Mouse (Mus musculus) left cerebral cortex, adult 18-20 months (tissue): ENCODE results near the gene Cul4a. TPM values are rescaled to one million over a fixed set of nuclear protein-coding genes. Genes with fewer than 3 reads are reported as not detected.

Source experiments
- DNase-seq, 2 experiments: peaks; one replicate each; pipeline ENCODE4 v3.0.0; 2021 to 2022; ENCODE audit warnings: low spot score in 2 of 2, mixed read lengths in 1 of 2
- total RNA-seq, 2 experiments: library from RNA; stranded (reverse); gene quantifications; 2 replicates each; pipeline ENCODE4 v1.2.3; 2021

Gene Cul4a
- total RNA-seq, 2 experiments from 2014 or later: 50.3 to 50.9 TPM

DNA sequence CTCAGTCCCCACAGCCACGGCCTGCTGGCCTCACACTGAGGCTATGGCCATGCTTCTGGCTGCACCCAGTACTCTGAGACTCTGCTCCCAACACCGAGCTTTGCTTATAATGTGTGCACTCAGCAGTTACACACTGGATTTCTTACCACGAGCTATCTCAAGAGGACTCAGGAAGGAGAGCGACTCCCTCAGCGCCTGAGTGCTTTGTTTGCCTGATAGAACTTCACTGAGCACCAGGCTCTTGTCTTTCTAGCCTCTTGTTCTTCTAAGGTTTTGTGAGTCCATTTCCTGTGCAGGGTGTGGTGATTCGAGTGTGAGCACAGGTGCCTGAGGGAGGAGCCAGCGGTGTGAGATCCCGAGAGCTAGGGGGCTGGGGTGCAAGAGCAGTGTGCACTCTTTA, 19.5 kb downstream of the Cul4a start:
- DNase-seq: no peak

DNA sequence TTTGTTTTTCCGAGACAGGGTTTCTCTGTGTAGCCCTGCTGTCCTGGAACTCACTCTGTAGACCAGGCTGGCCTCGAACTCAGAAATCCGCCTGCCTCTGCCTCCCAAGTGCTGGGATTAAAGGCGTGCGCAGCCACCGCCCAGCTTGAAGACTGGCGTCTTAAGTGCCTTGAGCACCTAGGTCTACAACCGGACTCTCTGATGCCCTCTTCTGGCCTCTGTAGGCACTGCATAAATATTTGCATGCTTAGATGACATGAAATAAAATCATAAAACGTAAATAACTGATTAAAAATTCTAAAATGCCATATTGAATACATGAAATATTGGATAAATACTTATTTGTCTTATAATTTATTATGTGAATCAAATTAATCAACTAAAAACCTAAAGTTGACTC, 26.8 kb downstream of the Cul4a start:
- peak; percentile 59 to 74 for DNase-seq

DNA sequence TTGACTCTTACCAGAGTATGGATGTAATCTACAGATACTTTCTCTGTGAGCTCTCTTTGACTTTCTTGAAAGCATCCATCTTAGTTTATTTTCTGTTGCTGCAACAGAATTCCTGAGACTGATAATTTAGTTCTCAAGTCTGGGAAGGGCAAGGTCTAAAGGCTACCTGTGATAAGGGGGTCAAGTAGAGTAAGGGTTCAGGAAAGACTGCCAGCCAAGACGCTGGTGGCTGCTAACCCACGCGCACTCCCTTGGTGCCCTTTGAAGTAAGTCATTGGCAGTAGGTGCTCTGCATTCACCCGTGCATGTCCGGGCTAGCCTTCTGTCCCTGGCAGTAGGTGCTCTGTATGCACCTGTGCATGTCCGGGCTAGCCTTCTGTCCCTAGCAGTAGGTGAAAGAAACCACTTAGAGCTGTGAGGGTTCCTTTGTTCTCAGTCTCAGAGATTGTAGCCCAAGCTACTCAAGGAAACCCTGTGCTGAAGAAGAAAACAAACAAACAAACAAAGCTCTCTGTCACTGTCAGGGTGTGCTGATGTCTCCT, 34.3 kb downstream of the Cul4a start:
- DNase-seq: no peak

GRCm38 (mm10) chr8:13141681-13142080, 36.3 kb downstream of the Cul4a start:
- DNase-seq: no peak

DNA sequence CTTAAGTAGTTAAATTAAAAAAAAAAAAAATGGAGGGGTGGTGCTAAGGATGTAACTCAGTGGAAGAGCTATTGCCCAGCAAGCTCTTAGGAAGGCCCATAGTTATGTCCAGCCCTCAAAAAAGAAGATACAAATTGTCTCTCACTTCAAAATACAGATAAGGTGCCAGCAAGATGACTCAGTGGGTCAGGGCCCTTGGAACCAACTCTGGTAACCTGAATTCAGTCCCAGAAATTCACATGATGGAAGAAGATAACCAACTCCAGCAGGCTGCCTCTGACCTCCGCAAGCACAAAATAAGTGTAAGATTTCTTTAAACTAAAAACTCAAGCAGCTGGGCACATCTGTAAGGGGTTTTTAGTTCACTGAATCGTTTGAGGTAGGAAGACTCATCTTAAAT, 43.1 kb downstream of the Cul4a start:
- DNase-seq: no peak

DNA sequence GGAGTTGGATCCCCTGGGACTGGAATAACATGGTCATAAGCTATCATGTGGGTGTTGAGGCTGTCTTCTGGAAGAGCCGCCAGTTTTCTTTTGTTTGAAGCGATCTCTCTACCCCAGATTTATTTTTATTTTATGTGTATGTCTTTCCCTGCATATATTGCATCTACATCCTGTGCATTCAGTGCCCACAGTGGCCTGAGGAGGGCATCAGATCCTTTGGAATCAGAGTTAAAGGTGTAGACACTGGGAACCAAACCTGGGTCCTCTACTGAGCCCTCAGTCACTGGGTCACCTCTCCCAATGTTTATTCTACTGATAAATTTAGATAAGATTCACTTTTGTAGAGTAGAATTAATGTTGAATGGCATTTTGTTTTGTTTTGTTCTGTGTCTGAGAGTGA, 43.9 kb downstream of the Cul4a start:
- no peak for DNase-seq

- DNase-seq: no peak
These were observed 44.4 kb downstream of the Cul4a start for GRCm38 (mm10) chr8:13149866-13150265.

- DNase-seq: no peak
These were observed 45.5 kb downstream of the Cul4a start for GRCm38 (mm10) chr8:13150929-13151328.

DNA sequence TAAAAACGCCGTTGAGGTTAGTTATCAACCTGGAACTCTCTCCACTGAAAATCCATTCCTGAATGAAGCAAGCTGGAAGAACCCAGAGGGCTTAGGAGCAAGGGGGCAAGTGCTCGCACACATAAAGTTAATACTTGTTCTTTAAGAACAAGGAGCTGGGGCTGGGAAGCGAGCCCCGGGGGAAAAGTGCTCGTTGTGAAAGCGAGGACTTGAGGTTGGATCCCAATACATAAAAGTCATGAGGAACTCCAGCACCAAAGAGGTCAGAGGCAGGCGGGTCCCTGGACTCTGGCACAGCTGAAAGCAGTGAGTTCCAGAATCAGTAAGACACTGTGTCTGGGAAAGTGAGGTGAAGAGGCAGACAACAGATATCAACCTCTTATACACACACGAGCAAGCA, 48.7 kb downstream of the Cul4a start:
- no peak for DNase-seq

GRCm38 (mm10) chr8:13155358-13155757, 49.9 kb downstream of the Cul4a start:
- no peak for DNase-seq

GRCm38 (mm10) chr8:13156327-13157097, 51.1 kb downstream of the Cul4a start:
- DNase-seq: peak; percentile 12 to 43

- DNase-seq: peak; percentile 99
These were observed 53.4 kb downstream of the Cul4a start, which contains the start of gene Lamp1 for GRCm38 (mm10) chr8:13158718-13159376. Lamp1 (plus strand) TSS chr8:13159161.

GRCm38 (mm10) chr8:13159377-13159881, 54.0 kb downstream of the Cul4a start:
- no peak for DNase-seq

- DNase-seq: no peak
These were observed 55.3 kb downstream of the Cul4a start for GRCm38 (mm10) chr8:13160691-13161090.

DNA sequence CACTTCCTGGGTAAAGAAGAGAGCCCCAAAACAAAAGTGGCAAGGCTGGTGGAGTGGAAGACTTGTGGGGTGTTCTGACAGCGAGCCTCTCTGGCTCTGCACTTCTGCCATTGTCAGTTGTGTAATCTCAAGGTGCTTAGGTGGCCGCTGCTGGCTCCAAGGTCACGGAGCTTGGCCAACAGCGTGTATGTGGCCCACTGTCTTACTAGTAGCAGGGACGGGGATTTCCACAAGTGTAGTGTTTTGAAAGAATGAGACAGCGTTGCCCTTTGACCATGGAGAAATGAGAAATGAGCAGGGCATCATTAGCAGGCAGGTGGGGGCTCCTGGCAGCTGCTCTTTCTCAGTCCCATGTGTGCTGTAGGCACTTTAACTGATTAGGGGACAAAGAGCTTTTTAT, 56.7 kb downstream of the Cul4a start:
- DNase-seq: no peak

DNA sequence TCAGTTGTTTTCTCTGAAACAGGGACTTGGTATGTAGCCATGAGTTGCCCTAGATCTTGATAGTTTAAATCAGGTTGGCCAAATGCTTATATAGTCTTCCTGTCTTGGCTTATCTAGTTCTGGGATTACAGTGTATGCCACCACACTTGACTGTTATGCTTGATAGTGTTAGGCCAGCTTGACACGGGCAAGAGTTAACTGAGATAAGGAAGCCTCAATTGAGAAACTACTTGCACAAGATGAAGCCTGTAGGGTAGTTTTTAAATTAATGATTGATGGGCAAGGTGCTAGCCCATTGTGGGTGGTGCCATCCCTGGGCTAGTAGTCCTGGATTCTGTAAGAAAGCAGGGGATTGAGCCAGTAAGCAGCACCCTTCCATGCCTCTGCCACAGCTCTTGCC, 58.1 kb downstream of the Cul4a start:
- DNase-seq: no peak

- no peak for DNase-seq
These were observed 58.9 kb downstream of the Cul4a start for GRCm38 (mm10) chr8:13164361-13164760.

- no peak for DNase-seq
These were observed 65.1 kb downstream of the Cul4a start for GRCm38 (mm10) chr8:13170510-13170909.

DNA sequence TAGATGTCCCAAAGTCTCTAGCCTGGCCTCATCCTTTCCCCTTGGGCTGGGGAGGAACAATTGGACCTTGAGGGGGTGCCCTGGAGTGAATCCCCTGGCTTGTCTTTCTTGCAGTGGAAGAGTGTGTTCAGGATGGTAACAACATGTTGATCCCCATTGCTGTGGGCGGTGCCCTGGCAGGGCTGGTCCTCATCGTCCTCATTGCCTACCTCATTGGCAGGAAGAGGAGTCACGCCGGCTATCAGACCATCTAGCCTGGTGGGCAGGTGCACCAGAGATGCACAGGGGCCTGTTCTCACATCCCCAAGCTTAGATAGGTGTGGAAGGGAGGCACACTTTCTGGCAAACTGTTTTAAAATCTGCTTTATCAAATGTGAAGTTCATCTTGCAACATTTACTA, 68.9 kb downstream of the Cul4a start:
- no peak for DNase-seq

GRCm38 (mm10) chr8:13174811-13175210, 69.4 kb downstream of the Cul4a start:
- DNase-seq: no peak

DNA sequence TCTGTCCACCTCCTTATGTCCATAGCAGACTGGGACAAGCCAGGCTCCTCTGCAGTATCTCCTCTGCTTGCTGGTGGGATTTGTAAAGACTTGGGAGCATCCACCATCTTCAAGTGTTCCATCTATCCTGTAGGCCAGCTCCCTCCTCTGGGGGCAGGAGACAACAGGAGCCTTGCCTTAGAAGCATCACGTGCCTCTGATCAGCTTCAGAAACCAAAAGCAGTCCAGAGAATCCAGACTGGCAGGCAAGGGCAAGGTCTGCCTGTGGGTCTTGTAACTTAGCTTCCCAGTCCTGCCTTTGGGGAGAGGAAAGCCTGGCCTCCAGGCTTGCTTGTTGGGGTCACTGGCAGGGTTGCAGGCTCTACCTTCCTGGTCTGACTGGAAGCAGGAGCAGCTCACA, 70.2 kb downstream of the Cul4a start:
- no peak for DNase-seq

DNA sequence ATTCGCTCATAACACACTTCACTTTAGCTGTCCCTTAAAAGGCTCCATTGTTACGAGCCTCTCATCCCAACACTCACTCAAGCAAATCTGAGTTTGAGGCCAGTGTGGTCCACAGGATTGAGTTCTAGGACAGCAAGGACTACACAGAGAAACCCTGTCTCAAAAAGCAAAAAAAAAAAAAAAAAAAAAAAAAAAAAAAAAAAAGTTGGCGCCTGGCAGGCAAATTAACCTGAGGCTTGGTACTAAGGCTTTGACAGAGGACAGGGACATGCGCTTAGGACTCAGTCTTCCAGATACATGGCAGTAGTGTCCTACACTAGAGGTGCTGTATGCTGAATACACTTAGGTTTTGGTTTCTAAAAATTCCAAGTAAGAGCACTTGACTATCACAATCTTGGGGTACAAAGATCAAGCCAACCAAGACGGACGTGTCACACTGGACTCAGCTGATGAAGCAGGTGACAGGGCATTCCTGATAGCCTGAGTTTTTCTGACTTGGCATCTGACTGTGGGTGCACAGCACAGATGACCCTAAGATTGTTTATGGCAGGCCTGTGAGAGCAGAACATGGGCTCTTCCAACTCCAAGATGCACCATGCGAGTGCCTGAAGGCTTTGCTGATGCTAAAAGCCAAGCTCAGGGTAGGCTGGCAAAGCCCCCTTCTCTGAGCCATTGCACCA, 71.9 kb downstream of the Cul4a start:
- DNase-seq: no peak
